Mouse (Mus musculus) urinary bladder, postnatal 14 days (tissue): ENCODE data around the gene Gm7970.
"Not testable (repeated sequence)": the region's sequence is repeated elsewhere in the genome, so short reads cannot be mapped to it uniquely, and the experiment has no call there.

Experiments
- DNase-seq: peaks from one replicate; pipeline ENCODE4 v3.0.0; 2021; ENCODE audit warnings: low spot score

Gm7970 gene

GRCm38 (mm10) chr14:41555483-41555882, at the start of gene Gm7970:
Gene Gm7970 (minus strand): TSS chr14:41555583.
- not testable (repeated sequence) for DNase-seq

DNA sequence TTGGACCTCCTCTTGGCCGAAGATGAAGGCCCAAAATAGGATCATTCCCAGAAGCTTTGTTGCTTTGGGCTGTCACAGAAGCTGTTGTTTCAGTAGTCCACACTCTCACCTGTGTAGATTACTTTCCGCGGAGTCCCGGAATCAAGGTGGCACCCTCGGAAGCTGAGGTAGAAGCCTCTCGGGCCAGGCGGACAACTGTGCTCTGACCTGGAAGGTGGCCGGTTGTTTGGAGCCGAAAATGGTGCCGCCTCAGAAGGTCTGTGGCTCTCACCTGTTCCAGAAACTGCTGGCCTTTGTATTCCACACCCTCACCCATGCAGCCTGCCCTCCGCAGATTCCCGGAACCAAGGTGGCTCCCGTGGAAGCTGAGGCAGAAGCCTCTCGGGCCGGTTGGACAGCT, 45.6 kb upstream of the Gm7970 start:
- not testable (repeated sequence) for DNase-seq

DNA sequence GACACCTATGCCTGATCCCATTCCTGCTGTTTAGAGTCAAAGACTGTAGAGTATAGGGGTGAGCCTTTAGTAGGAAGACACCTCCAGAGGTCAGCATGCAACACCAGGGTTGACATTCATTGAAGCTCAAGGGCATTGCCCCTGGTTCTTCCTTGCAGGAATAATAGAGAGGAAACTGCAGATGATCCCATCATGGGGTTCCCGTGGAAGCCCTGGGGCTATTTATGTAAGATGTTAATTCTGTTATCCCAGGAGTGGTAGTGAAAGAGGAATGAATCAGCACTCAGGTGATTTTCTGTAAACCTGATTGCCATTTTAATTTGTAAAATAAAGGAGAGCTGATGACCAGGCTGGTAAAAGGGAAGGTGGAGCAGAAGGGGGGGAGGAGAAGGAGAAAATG, 31.0 kb upstream of the Gm7970 start:
- DNase-seq, result not testable (repeated sequence)

DNA sequence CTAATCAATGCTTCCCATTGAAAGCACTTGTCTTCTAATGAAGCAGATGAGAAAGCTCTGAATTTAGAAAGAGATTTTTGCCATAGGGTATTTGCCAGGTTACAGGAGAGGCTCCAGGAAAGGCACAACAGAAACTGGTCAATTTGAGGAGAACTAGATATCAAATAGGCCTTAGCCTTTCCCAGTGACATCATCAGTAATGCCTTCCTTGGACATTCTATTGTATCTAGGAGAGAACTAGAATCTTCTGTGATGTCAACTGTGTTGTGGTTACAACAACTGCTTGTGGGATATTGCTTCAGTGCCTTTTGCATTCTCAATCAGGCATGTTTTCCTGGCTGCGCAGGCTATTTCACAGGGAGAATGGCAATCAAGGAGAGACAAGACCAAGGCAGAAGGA, 17.5 kb upstream of the Gm7970 start, which contains the start of gene 1700049E17Rik2:
Gene 1700049E17Rik2, plus strand, starts transcription at position 301 of the 400 bp plus-strand sequence.
- not testable (repeated sequence) for DNase-seq

- DNase-seq, result not testable (repeated sequence)
These were observed 30.7 kb downstream of the Gm7970 start for GRCm38 (mm10) chr14:41524695-41525094.

DNA sequence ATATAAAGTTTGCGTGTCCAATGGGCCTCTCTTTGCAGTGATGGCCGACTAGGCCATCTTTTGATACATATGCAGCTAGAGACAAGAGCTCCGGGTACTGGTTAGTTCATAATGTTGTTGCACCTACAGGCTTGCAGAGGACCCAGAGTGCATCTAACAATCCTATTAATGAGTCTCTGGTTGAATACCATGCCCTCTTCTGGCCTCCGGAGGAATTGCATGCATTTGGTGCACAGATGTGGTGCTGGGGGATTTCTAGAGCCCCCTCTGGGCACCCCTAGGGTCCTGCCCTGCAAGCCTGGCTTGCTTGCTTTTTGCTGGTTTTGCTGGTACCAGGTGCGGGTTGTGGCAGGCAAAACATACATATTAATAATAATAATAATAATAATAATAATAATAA, 34.7 kb downstream of the Gm7970 start:
- not testable (repeated sequence) for DNase-seq
